Mouse (Mus musculus) spleen, postnatal 0 days (tissue): ENCODE data around the gene Vmn1r184. TPM values are rescaled to one million over a fixed set of nuclear protein-coding genes. Genes with fewer than 3 reads are reported as not detected.

Experiments
- polyA plus RNA-seq: library from polyadenylated mRNA; unstranded; fragments of >200 nt; fragmentation: Nextera tagmentation; extraction: Ambion mirVana; gene quantifications from 2 replicates; pipeline ENCODE4 v1.2.1, GENCODE M21; 2015

Gene Vmn1r184
- polyA plus RNA-seq = not detected in 2 replicates

GRCm38 (mm10) chr7:26260034-26260433 lies at the start of gene Vmn1r184:
Gene Vmn1r184, plus strand, starts transcription at chr7:26260334.

GRCm38 (mm10) chr7:26306926-26307325 lies 46.8 kb downstream of the Vmn1r184 start, which contains the start of gene Cyp2a4:
Gene Cyp2a4, plus strand, starts transcription at chr7:26307169.

Other genes with a start within 250 kb of the Vmn1r184 start
- gene Cyp2b13, start 198.8 kb upstream of the Vmn1r184 start, polyA plus RNA-seq = not detected in 2 replicates
- gene Cyp2b9, start 86.9 kb upstream of the Vmn1r184 start, polyA plus RNA-seq = not detected in 2 replicates
- not detected in 2 replicates for gene Cyp2a4, start 46.8 kb downstream of the Vmn1r184 start, polyA plus RNA-seq
- not detected in 2 replicates for gene Nlrp9c, start 143.4 kb downstream of the Vmn1r184 start, polyA plus RNA-seq
- not detected in 2 replicates for gene Nlrp4a, start 174.8 kb downstream of the Vmn1r184 start, polyA plus RNA-seq